Mouse (Mus musculus) spleen, adult 2 months (tissue): Measurements from ENCODE around the gene Tle4.

Experiments used
- CTCF ChIP-seq: fragments of 200-500 bp; IDR thresholded peaks from 2 replicates; pipeline ENCODE4 v1.5.1; 2011; ENCODE audit warnings: mild to moderate bottlenecking, inconsistent platforms; ENCODE audit not compliant: insufficient read depth, insufficient read length, insufficient replicate concordance; ENCODE audit errors: extremely low read depth
- POLR2A ChIP-seq: fragments of 200-500 bp; IDR thresholded peaks from 2 replicates; pipeline ENCODE4 v1.6.1; 2011; ENCODE audit warnings: low read depth, low read length, inconsistent platforms

GRCm38 (mm10) chr19:14520098-14520802 lies 77.6 kb downstream of the Tle4 start:
- TF ChIP-seq POLR2A = no peak
- TF ChIP-seq CTCF = no peak
